Mouse (Mus musculus): ENCODE results near the gene Gm49450. TPM values are rescaled to one million over a fixed set of nuclear protein-coding genes. Genes with fewer than 3 reads are reported as not detected.
A peak's percentile ranks its signal among the peaks of the same experiment; 100 is the strongest.
"Not testable (repeated sequence)": the region's sequence is repeated elsewhere in the genome, so short reads cannot be mapped to it uniquely, and the experiment has no call there.

The Gm49450 gene
- polyA plus RNA-seq, 1 experiment from 2014 or later: not detected

GRCm38 (mm10) chr15:98958901-98959420 lies 5.6 kb upstream of the Gm49450 start:
- Histone ChIP-seq H3K4me3 (no peak overlapping the region), H3K27ac (replicated peaks) (no peak overlapping the region), H3K9me3 (no peaks in the 10 kb centered on the region), H3K4me1 (peaks cover 14% of the 10 kb centered on the region), H3K36me3 (replicated peaks) (no peaks in the 10 kb centered on the region), H3K27me3 (replicated peaks; ENCODE audit: low read depth, poor library complexity, severe bottlenecking) (no peaks in the 10 kb centered on the region)
- no peak for DNase-seq (ENCODE audit: low spot score)
- 88% methylated on average over 4 of the region's 4 CpGs for WGBS

DNA sequence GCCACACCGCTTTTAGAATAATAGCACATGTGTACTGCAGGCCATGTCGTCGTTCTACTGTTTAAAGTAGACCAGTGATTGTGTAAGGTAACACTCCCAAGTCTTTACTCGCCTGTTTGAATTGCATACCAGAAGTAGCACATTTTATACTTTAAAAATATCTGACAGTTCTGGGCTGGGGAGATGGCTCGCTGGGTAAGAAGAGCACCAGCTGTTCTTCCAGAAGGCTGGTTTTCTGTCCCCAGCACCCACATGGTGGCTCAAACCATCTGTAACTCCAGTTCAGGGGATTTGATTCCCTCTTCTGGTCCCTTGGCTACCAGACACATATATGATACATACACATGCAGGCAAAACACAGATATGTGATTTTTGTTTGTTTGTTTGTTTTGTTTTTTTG lies 4.1 kb upstream of the Gm49450 start:
- 88% methylated on average over 5 of the region's 5 CpGs for WGBS
- no peak overlapping the region for H3K27ac ChIP-seq (replicated peaks)
- no peak for DNase-seq (ENCODE audit: low spot score)
- no peaks in the 10 kb centered on the region for H3K9me3 ChIP-seq
- H3K4me1 ChIP-seq: peaks cover 18% of the 10 kb centered on the region
- no peak overlapping the region for H3K4me3 ChIP-seq
- H3K36me3 ChIP-seq (replicated peaks): no peaks in the 10 kb centered on the region
- no peaks in the 10 kb centered on the region for H3K27me3 ChIP-seq (replicated peaks; ENCODE audit: low read depth, poor library complexity, severe bottlenecking)

DNA sequence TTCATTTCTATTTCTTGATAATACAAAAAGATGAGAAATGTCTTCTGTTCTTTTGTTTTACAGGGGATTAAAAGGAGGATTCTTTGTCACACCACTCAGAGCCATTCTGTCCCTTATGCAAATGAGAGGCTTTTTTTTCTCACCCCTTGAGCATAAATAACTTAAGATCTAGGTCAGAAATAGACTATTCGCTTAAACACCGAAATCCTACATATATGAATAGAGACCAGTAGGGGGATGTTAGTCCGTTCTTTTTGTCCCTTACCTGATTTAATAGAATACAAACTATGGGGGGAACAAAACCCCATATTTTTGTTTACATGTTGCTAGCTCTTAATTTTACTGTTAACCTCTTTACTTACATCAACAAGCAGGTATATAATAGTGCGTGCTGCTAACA lies 2.6 kb upstream of the Gm49450 start:
- no peak overlapping the region for H3K4me3 ChIP-seq
- DNase-seq (ENCODE audit: low spot score): no peak
- H3K27me3 ChIP-seq (replicated peaks; ENCODE audit: low read depth, poor library complexity, severe bottlenecking): no peaks in the 10 kb centered on the region
- peaks cover 24% of the 10 kb centered on the region for H3K4me1 ChIP-seq
- no peaks in the 10 kb centered on the region for H3K9me3 ChIP-seq
- H3K27ac ChIP-seq (replicated peaks): no peak overlapping the region
- peaks cover 10% of the 10 kb centered on the region for H3K36me3 ChIP-seq (replicated peaks)
- 93% methylated on average over 4 of the region's 4 CpGs for WGBS

GRCm38 (mm10) chr15:98955324-98955723 lies 2.0 kb upstream of the Gm49450 start:
- H3K27ac ChIP-seq (replicated peaks): peak overlapping the region; percentile 98
- H3K4me1 ChIP-seq: peaks cover 24% of the 10 kb centered on the region
- no peak for DNase-seq (ENCODE audit: low spot score)
- no peaks in the 10 kb centered on the region for H3K27me3 ChIP-seq (replicated peaks; ENCODE audit: low read depth, poor library complexity, severe bottlenecking)
- H3K9me3 ChIP-seq: no peaks in the 10 kb centered on the region
- H3K36me3 ChIP-seq (replicated peaks): peaks cover 15% of the 10 kb centered on the region
- 77% methylated on average over 4 of the region's 4 CpGs for WGBS
- H3K4me3 ChIP-seq: peak overlapping the region; percentile 92; the same call in 1 of the 2 replicates

GRCm38 (mm10) chr15:98954425-98955253 lies 1.3 kb upstream of the Gm49450 start:
- H3K27me3 ChIP-seq (replicated peaks; ENCODE audit: low read depth, poor library complexity, severe bottlenecking): no peaks in the 10 kb centered on the region
- DNase-seq (ENCODE audit: low spot score): peak; percentile 48
- WGBS: 12% methylated on average over 14 of the region's 14 CpGs

DNA sequence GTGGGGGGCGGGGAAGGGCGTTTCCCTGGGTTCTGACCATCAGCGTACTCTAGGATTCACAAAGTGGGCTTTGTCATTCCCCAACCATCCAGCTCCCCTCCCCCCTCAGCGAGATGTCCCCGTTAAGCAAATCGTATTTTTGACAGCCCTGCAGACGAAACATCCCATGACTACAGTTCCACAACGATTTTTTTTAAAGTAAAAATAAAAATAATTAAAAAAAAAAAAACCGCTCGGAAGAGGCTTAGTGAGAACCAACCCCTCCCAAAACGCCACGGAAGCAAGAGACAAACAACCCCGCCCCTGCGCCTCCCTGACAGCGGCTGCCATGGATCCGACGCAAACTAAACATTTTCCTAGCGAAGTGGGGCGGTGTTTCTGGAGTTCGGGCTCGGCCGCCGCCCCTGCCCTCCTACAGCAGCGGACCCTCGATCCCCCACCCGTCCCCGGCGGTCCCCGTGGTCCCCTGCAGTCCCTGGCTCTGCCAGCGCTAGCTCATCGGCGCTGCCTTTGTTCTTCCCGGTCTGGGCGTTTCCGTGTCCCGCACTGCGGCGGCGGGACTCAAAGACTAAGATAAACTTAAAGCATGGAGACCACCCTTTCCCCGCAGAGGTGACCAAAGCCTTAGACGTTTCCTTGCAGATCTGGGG lies 475 bp downstream of the Gm49450 start:
- H3K4me1 ChIP-seq: peaks cover 24% of the 10 kb centered on the region
- peak overlapping the region; percentile 98 for H3K27ac ChIP-seq (replicated peaks)
- DNase-seq (ENCODE audit: low spot score): peak; percentile 89
- H3K27me3 ChIP-seq (replicated peaks; ENCODE audit: low read depth, poor library complexity, severe bottlenecking): no peaks in the 10 kb centered on the region
- peak overlapping the region; percentile 92 for H3K4me3 ChIP-seq
- H3K9me3 ChIP-seq: no peaks in the 10 kb centered on the region
- peaks cover 26% of the 10 kb centered on the region for H3K36me3 ChIP-seq (replicated peaks)
- WGBS: under 1% methylated on average over 41 of the region's 41 CpGs

More at GRCm38 (mm10) chr15:98954425-98955253, 1.3 kb upstream of the Gm49450 start:
- H3K9me3 ChIP-seq: no peaks in the 10 kb centered on the region
- H3K36me3 ChIP-seq (replicated peaks): peaks cover 18% of the 10 kb centered on the region
- peak overlapping the region; percentile 92 for H3K4me3 ChIP-seq
- H3K4me1 ChIP-seq: peaks cover 24% of the 10 kb centered on the region
- H3K27ac ChIP-seq (replicated peaks): peak overlapping the region; percentile 98

- Histone ChIP-seq H3K36me3 (replicated peaks) (peaks cover 26% of the 10 kb centered on the region), H3K9me3 (no peaks in the 10 kb centered on the region), H3K27ac (replicated peaks) (peak overlapping the region; percentile 98), H3K4me3 (peak overlapping the region; percentile 92), H3K4me1 (peaks cover 24% of the 10 kb centered on the region), H3K27me3 (replicated peaks; ENCODE audit: low read depth, poor library complexity, severe bottlenecking) (no peaks in the 10 kb centered on the region)
- peak; percentile 34 for DNase-seq (ENCODE audit: low spot score)
- 43% methylated on average over 5 of the region's 5 CpGs for WGBS
Observed at GRCm38 (mm10) chr15:98952063-98952455, 1.3 kb downstream of the Gm49450 start.

DNA sequence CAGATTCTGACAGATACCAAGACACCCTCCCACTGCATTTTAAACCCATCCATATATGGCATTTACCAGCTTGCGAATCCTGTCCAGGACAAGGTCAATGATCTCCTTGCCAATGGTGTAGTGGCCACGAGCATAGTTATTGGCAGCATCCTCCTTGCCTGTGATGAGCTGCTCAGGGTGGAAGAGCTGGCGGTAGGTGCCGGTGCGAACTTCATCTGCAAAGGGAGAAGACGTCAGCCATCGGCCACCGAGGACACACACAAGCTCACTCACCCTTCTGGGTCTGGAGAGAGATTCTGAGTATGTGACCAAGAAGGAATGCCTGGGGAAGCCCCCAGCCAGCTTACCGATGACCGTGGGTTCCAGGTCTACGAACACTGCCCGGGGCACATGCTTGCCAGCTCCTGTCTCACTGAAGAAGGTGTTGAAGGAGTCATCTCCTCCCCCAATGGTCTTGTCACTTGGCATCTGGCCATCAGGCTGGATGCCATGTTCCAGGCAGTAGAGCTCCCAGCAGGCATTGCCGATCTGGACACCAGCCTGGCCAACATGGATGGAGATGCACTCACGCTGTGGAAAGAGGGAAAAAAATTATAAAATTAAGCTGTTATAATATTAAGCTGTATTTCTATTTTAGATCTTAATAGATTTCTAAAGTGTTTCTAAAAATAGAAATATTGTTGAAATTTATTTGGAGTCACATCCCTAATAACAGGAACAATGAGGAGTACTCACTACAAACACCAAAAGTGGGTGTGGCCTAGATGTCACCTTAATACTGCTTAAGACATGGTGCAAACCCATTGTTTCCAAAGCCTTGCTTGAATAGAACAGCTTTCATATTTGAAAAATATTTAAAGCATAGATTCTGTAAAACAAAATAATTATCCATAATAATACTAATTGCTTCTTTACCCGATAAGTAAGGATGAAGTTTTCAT lies 2.0 kb downstream of the Gm49450 start:
- H3K27ac ChIP-seq (replicated peaks): peak overlapping the region; percentile 98; the same call in 1 of the 2 replicates
- WGBS: 95% methylated on average over 11 of the region's 15 CpGs
- not testable (repeated sequence) for H3K27me3 ChIP-seq (replicated peaks; ENCODE audit: low read depth, poor library complexity, severe bottlenecking); H3K9me3 ChIP-seq; DNase-seq (ENCODE audit: low spot score)
- H3K4me1 ChIP-seq: peaks cover 24% of the 10 kb centered on the region
- H3K4me3 ChIP-seq: peak overlapping the region; percentile 92
- H3K36me3 ChIP-seq (replicated peaks): peaks cover 26% of the 10 kb centered on the region

- no peak for DNase-seq (ENCODE audit: low spot score)
- Histone ChIP-seq H3K27me3 (replicated peaks; ENCODE audit: low read depth, poor library complexity, severe bottlenecking) (no peaks in the 10 kb centered on the region), H3K27ac (replicated peaks) (no peak overlapping the region), H3K4me1 (peaks cover 16% of the 10 kb centered on the region), H3K36me3 (replicated peaks) (peaks cover 33% of the 10 kb centered on the region), H3K4me3 (peak overlapping the region; percentile 26; the same call in 1 of the 2 replicates), H3K9me3 (peaks cover 2% of the 10 kb centered on the region; the same call in 1 of the 2 replicates)
- WGBS: 71% methylated on average over 3 of the region's 3 CpGs
Observed at GRCm38 (mm10) chr15:98949607-98949892, 3.8 kb downstream of the Gm49450 start.

DNA sequence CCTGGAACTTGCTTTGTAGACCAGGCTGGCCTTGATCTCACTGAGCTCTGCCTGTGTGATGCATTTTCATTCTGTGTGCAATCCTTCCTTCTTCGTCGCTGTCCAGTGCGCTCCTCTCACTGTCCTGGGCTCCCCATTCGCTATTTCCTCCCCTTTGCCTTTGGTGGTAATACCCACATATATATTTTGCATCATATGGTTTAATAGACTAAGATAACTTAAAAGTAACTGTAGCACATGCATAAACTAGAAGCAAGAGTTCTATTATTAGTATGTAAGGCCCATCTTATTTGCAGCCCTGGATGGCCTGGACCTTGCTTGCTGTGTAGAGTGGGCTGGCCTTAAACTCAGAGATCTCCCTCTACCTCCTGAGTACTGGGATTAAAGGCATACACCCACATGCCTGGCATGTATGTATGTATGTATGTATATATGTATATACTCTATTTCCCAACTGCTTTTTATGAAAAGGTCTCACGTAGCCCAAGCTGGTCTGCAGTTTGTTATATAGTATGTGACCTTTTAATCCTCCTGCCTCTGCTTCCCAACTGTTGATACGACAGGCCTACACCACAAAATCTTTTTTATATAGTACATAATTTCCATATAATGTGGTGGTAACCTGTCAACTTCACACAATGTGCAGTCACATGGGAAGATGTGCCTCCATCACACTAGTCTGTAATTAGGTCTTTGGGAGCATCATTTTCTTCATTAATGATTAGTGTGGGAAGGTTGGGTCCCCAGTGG lies 4.3 kb downstream of the Gm49450 start:
- Histone ChIP-seq H3K27ac (replicated peaks) (no peak overlapping the region), H3K27me3 (replicated peaks; ENCODE audit: low read depth, poor library complexity, severe bottlenecking) (no peaks in the 10 kb centered on the region), H3K4me3 (peak overlapping the region; percentile 26; the same call in 1 of the 2 replicates), H3K9me3 (peaks cover 2% of the 10 kb centered on the region; the same call in 1 of the 2 replicates), H3K36me3 (replicated peaks) (peaks cover 34% of the 10 kb centered on the region), H3K4me1 (peaks cover 10% of the 10 kb centered on the region)
- no peak for DNase-seq (ENCODE audit: low spot score)
- 81% methylated on average over 6 of the region's 6 CpGs for WGBS

DNA sequence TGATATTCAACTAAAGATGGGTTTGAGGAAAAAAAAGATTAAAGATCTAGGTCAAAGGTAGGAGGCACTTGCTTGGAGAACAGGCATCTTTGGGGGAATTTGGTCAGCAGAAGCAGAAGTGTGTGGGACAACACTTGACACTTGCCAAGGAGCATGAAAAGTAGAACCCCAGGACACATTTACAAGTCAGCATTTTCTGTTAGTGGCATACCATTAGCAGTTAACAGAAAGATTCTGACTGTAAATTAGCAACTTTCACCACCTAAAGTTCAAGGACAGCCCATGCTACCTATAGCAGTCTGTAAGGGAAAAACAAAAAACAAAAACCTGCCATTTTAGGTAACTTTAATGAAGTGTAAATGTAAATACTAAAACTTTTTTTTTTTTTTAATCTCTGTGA lies 5.0 kb downstream of the Gm49450 start:
- no peaks in the 10 kb centered on the region for H3K27me3 ChIP-seq (replicated peaks; ENCODE audit: low read depth, poor library complexity, severe bottlenecking)
- no peak overlapping the region for H3K27ac ChIP-seq (replicated peaks)

More for the DNA sequence above, 5.0 kb downstream of the Gm49450 start:
- H3K4me1 ChIP-seq: peaks cover 6% of the 10 kb centered on the region
- H3K4me3 ChIP-seq: no peak overlapping the region
- peaks cover 2% of the 10 kb centered on the region; the same call in 1 of the 2 replicates for H3K9me3 ChIP-seq
- no peak for DNase-seq (ENCODE audit: low spot score)
- H3K36me3 ChIP-seq (replicated peaks): peaks cover 34% of the 10 kb centered on the region
